Mouse (Mus musculus) embryonic facial prominence, embryonic 14.5 days (tissue): ENCODE measurements around the gene Gm960. TPM values are rescaled to one million over a fixed set of nuclear protein-coding genes. Genes with fewer than 3 reads are reported as not detected.
A peak's percentile ranks its signal among the peaks of the same experiment; 100 is the strongest.

ENCODE experiments used
- ATAC-seq: fragments of 200-750 bp; cut with Nextera tagmentation; 2 replicates; pipeline ENCODE4 v1.8.0; 2017; ENCODE audit warnings: low read depth, moderate number of reproducible peaks, moderate TSS enrichment
- DNase-seq: peaks from one replicate; pipeline ENCODE4 v3.0.0-alpha.2; 2015; ENCODE audit warnings: low spot score
- H3K27ac ChIP-seq: fragments of 300-500 bp; sonication (generic); replicated peaks from 2 replicates; pipeline ENCODE4 v1.5.1; 2014; ENCODE audit warnings: low read depth, mild to moderate bottlenecking, low read length, moderate library complexity
- H3K27me3 ChIP-seq: fragments of 300-500 bp; sonication (generic); replicated peaks from 2 replicates; pipeline ENCODE4 v1.6.1; 2014; ENCODE audit warnings: low read length; ENCODE audit not compliant: control insufficient read depth, insufficient read depth
- H3K36me3 ChIP-seq: fragments of 300-500 bp; sonication (generic); 2 replicates; pipeline ENCODE4 v1.6.1; 2014; ENCODE audit warnings: low read length, mixed read lengths; ENCODE audit not compliant: control insufficient read depth, insufficient read depth
- H3K4me1 ChIP-seq: fragments of 300-500 bp; sonication (generic); 2 replicates; pipeline ENCODE4 v1.6.1; 2014; ENCODE audit warnings: antibody characterized with exemption, low read length; ENCODE audit not compliant: control insufficient read depth, insufficient read depth
- H3K4me2 ChIP-seq: fragments of 300-500 bp; sonication (generic); 2 replicates; pipeline ENCODE4 v1.6.1; 2014; ENCODE audit warnings: low read depth, mild to moderate bottlenecking, low read length, moderate library complexity, mixed read lengths
- H3K4me3 ChIP-seq: fragments of 300-500 bp; sonication (generic); 2 replicates; pipeline ENCODE4 v1.5.1; 2014; ENCODE audit warnings: low read depth, mild to moderate bottlenecking, low read length
- H3K9ac ChIP-seq: fragments of 300-500 bp; sonication (generic); 2 replicates; pipeline ENCODE4 v1.6.1; 2014; ENCODE audit warnings: low read depth, mild to moderate bottlenecking, low read length, moderate library complexity, mixed read lengths
- H3K9me3 ChIP-seq: fragments of 300-500 bp; sonication (generic); 2 replicates; pipeline ENCODE4 v1.6.1; 2016; ENCODE audit warnings: low read length; ENCODE audit not compliant: control insufficient read depth
- WGBS: fragments of 180-500 bp; shearing (Covaris S2); extraction: QIAGEN DNeasy Blood & Tissue Kit; methylation state at CpG from one replicate; pipeline ENCODE4 v1.1.7; 2014; 5-methylcytosine and 5-hydroxymethylcytosine counted together
- polyA plus RNA-seq: library from polyadenylated mRNA; unstranded; fragments of >200 nt; fragmentation: Nextera tagmentation; extraction: Ambion mirVana; gene quantifications from 2 replicates; pipeline ENCODE4 v1.2.1, GENCODE M21; 2014

Gene Gm960
- polyA plus RNA-seq, 1 experiment from 2014 or later, result 3.9 TPM

- H3K4me1 ChIP-seq, result no peaks in the 10 kb centered on the region
- no peaks in the 10 kb centered on the region for H3K9me3 ChIP-seq
- no peak overlapping the region for H3K9ac ChIP-seq
- H3K4me3 ChIP-seq, result no peak overlapping the region
- no peaks in the 10 kb centered on the region for H3K27me3 ChIP-seq
- DNase-seq, result peak; percentile 14
- ATAC-seq, result no peak
- H3K27ac ChIP-seq, result no peak overlapping the region
- H3K36me3 ChIP-seq, result no peaks in the 10 kb centered on the region
- H3K4me2 ChIP-seq, result no peak overlapping the region
These were observed 31.7 kb downstream of the Gm960 start for GRCm38 (mm10) chr19:4666815-4667214.

- WGBS, result 90% methylated on average over 5 of the region's 5 CpGs
- Histone ChIP-seq H3K27ac (no peak overlapping the region), H3K4me1 (no peaks in the 10 kb centered on the region), H3K4me3 (no peak overlapping the region), H3K36me3 (no peaks in the 10 kb centered on the region), H3K9ac (no peak overlapping the region), H3K4me2 (no peak overlapping the region), H3K27me3 (no peaks in the 10 kb centered on the region), H3K9me3 (no peaks in the 10 kb centered on the region)
- no peak for DNase-seq
- ATAC-seq, result no peak
These were observed 40.3 kb downstream of the Gm960 start for GRCm38 (mm10) chr19:4658156-4658555.

GRCm38 (mm10) chr19:4646917-4647492, 51.5 kb downstream of the Gm960 start:
- Histone ChIP-seq H3K36me3 (no peaks in the 10 kb centered on the region), H3K9me3 (no peaks in the 10 kb centered on the region), H3K4me3 (no peak overlapping the region), H3K27ac (no peak overlapping the region), H3K9ac (no peak overlapping the region), H3K27me3 (no peaks in the 10 kb centered on the region), H3K4me2 (no peak overlapping the region), H3K4me1 (no peaks in the 10 kb centered on the region)
- WGBS, result 66% methylated on average over 11 of the region's 11 CpGs
- DNase-seq (no peak), ATAC-seq (no peak)

- H3K9ac ChIP-seq, result no peak overlapping the region
- H3K27ac ChIP-seq, result no peak overlapping the region
- WGBS, result 43% methylated on average over 10 of the region's 10 CpGs
- H3K4me1 ChIP-seq, result no peaks in the 10 kb centered on the region
- no peak overlapping the region for H3K4me2 ChIP-seq
- no peak overlapping the region for H3K4me3 ChIP-seq
- no peaks in the 10 kb centered on the region for H3K36me3 ChIP-seq
- ATAC-seq, result no peak
- no peaks in the 10 kb centered on the region for H3K27me3 ChIP-seq
- H3K9me3 ChIP-seq, result no peaks in the 10 kb centered on the region
- DNase-seq, result no peak
These were observed 54.2 kb downstream of the Gm960 start for GRCm38 (mm10) chr19:4644271-4644670.

- Histone ChIP-seq H3K36me3 (no peaks in the 10 kb centered on the region), H3K9me3 (no peaks in the 10 kb centered on the region), H3K4me3 (no peak overlapping the region), H3K4me1 (no peaks in the 10 kb centered on the region), H3K4me2 (no peak overlapping the region), H3K27ac (no peak overlapping the region), H3K27me3 (0 out of 2 replicates have a peak, but pooled peaks cover 5% of the 10 kb centered on the region), H3K9ac (no peak overlapping the region)
- WGBS, result 62% methylated on average over 4 of the region's 4 CpGs
- ATAC-seq (no peak), DNase-seq (no peak)
These were observed 62.5 kb downstream of the Gm960 start for GRCm38 (mm10) chr19:4635986-4636385.

GRCm38 (mm10) chr19:4628819-4629218, 69.6 kb downstream of the Gm960 start:
- Histone ChIP-seq H3K36me3 (peaks cover 4% of the 10 kb centered on the region; the same call in 1 of the 2 replicates), H3K27ac (no peak overlapping the region), H3K27me3 (no peaks in the 10 kb centered on the region), H3K4me3 (no peak overlapping the region), H3K4me2 (no peak overlapping the region), H3K9me3 (no peaks in the 10 kb centered on the region), H3K4me1 (peaks cover 19% of the 10 kb centered on the region), H3K9ac (no peak overlapping the region)
- DNase-seq (peak; percentile 81), ATAC-seq (no peak)
- 4% methylated on average over 1 of the region's 1 CpGs for WGBS

GRCm38 (mm10) chr19:4625829-4626535, 72.5 kb downstream of the Gm960 start:
- peak; percentile 60 for ATAC-seq
- Histone ChIP-seq H3K4me3 (peak overlapping the region; percentile 89), H3K4me2 (peak overlapping the region; percentile 74), H3K4me1 (peaks cover 19% of the 10 kb centered on the region), H3K9ac (peak overlapping the region; percentile 95), H3K9me3 (no peaks in the 10 kb centered on the region), H3K36me3 (peaks cover 33% of the 10 kb centered on the region; the same call in 1 of the 2 replicates), H3K27ac (peak overlapping the region; percentile 92), H3K27me3 (no peaks in the 10 kb centered on the region)
- WGBS, result 3% methylated on average over 25 of the region's 35 CpGs
- peak; percentile 55 for DNase-seq

- WGBS, result 0% methylated on average over 7 of the region's 64 CpGs
- H3K9ac ChIP-seq, result peak within 1 kb of the TSS; percentile 95
- peak within 1 kb of the TSS; percentile 89 for H3K4me3 ChIP-seq
- no peaks in the 10 kb centered on the region for H3K9me3 ChIP-seq
- peak; percentile 90 for ATAC-seq
- H3K4me1 ChIP-seq, result peaks cover 19% of the 10 kb centered on the region
- H3K36me3 ChIP-seq, result peaks cover 39% of the 10 kb centered on the region; the same call in 1 of the 2 replicates
- peak within 1 kb of the TSS; percentile 74 for H3K4me2 ChIP-seq
- DNase-seq, result peak; percentile 95
- H3K27me3 ChIP-seq, result no peaks in the 10 kb centered on the region
- H3K27ac ChIP-seq, result peak within 1 kb of the TSS; percentile 92
These were observed 73.2 kb downstream of the Gm960 start, which contains the start of gene Rce1 for GRCm38 (mm10) chr19:4625179-4625828. Gene Rce1 (minus strand): TSS chr19:4625641.
